Mouse (Mus musculus) liver, embryonic 14.5 days (tissue): ENCODE measurements around the gene Tmprss9.

Experiments used
- CTCF ChIP-seq: IDR thresholded peaks from 2 replicates; pipeline ENCODE4 v1.5.1; 2016; ENCODE audit warnings: antibody characterized with exemption, low read depth, control low read depth
- EP300 ChIP-seq: IDR thresholded peaks from 2 replicates; pipeline ENCODE4 v1.6.1; 2016; ENCODE audit warnings: antibody characterized with exemption, low read depth

DNA sequence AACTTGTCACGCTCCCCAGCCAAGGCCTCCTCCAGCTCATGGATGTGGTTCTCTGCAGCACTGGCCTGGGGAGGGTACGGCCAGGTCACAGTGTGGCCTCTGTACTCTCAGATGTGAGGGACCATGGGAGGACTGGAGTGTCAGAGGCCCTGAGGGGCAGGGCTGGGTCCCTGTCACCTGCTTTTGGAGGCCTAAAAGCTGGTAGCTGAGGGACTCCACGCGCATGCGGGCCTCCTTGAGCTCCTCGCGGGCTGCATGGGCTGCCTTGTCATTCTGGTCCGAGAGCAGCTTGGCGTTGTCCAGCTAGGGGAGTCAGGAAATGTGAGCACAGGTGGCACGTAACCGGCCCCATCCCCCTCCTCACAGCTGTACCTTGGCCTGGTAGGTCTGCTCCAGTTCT, 33.1 kb downstream of the Tmprss9 start:
- TF ChIP-seq CTCF (no peak), EP300 (no peak)
